Mouse (Mus musculus): ENCODE measurements at regions not wholly inside any gene's neighbourhood (a gene's known extent, or its start where the extent isn't known, plus 50 kb on each side); places are given as distances from the start of the nearest gene placed in this dataset.

DNA sequence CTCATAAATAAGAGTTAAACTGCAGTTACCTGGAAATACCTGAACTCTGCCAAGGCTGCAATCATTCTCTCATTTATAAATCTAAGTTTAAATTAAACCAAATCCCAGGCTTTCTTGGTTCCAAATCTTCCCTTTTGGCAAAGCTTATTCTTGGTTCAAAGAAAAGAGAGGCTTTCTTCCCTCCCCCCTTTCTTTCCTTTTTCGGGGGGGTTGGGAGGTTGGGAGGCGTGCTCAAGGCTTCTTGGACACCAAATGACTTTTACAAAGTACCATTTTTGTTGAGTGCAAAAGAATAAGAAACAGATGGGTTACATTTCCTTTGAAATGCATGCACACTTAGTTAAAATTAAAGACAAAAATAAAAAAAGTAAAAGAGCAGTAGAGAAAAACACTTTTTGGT, 105.4 kb upstream of the Mroh9 start:
- no peaks in the 10 kb centered on the region for H3K27me3 ChIP-seq (ENCODE audit: control insufficient read depth, insufficient read depth, low read length)
- no peak overlapping the region for H3K9ac ChIP-seq (replicated peaks; ENCODE audit: low read depth, low read length)
- H3K4me2 ChIP-seq (ENCODE audit: low read depth, low read length): no peak overlapping the region
- H3K27ac ChIP-seq (ENCODE audit: low read depth, low read length): no peak overlapping the region
- no peaks in the 10 kb centered on the region for H3K9me3 ChIP-seq (ENCODE audit: control insufficient read depth, low read length)
- no peak for ATAC-seq (ENCODE audit: low read depth)
- no peaks in the 10 kb centered on the region for H3K4me1 ChIP-seq (ENCODE audit: control insufficient read depth, insufficient read depth, low read length)
- no peaks in the 10 kb centered on the region for H3K36me3 ChIP-seq (ENCODE audit: control insufficient read depth, insufficient read depth, low read length)
- WGBS: 79% methylated on average over 2 of the region's 2 CpGs
- no peak overlapping the region for H3K4me3 ChIP-seq (ENCODE audit: low read depth, low read length)

DNA sequence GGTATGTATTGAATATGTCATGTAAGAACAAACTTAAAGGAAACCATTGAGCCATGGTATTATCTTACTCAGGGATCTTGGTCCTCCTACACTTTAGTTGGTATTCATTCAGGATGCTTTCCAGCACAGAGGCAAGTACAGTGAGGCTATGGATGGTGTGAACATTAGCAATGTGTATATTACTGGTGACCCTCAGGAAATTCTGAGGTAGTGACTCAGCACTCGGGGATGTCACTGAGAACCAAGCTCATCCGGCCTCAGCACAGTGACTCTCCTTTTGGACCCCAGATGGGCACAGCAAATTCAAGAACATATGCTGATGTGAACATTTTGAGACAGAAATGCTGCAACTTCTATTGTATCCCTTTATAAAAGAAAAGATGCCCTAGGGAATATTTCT, 96.4 kb upstream of the Mroh9 start:
- H3K9ac ChIP-seq (replicated peaks; ENCODE audit: low read depth, low read length): no peak overlapping the region
- no peaks in the 10 kb centered on the region for H3K4me1 ChIP-seq (ENCODE audit: control insufficient read depth, insufficient read depth, low read length)
- no peaks in the 10 kb centered on the region for H3K9me3 ChIP-seq (ENCODE audit: control insufficient read depth, low read length)
- no peaks in the 10 kb centered on the region for H3K36me3 ChIP-seq (ENCODE audit: control insufficient read depth, insufficient read depth, low read length)
- no peak overlapping the region for H3K27ac ChIP-seq (ENCODE audit: low read depth, low read length)
- no peak overlapping the region for H3K4me2 ChIP-seq (ENCODE audit: low read depth, low read length)
- H3K27me3 ChIP-seq (ENCODE audit: control insufficient read depth, insufficient read depth, low read length): no peaks in the 10 kb centered on the region
- H3K4me3 ChIP-seq (ENCODE audit: low read depth, low read length): no peak overlapping the region
- 92% methylated on average over 2 of the region's 2 CpGs for WGBS
- no peak for ATAC-seq (ENCODE audit: low read depth)

DNA sequence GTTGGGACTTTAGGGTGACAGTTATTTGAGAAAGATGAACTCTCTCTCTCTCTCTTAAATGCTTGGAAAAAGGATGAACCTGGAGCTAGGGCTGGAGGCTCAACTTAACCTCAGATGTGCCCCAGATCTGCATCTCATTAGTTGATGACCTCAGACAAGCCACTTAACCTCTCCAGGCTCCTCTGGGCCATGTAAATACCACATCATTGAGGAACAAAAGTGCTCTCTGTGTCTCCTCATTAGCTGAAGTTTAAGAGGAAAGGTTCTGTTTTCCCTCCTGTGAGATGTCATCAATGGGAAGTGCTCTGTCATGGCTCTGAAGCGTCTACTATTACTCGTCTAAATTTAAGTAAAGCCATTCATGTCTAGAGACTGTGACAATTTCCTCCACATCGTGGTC, 91.5 kb upstream of the Mroh9 start:
- no peak for ATAC-seq (ENCODE audit: low read depth)
- no peak overlapping the region for H3K4me2 ChIP-seq (ENCODE audit: low read depth, low read length)
- H3K27me3 ChIP-seq (ENCODE audit: control insufficient read depth, insufficient read depth, low read length): no peaks in the 10 kb centered on the region
- H3K4me3 ChIP-seq (ENCODE audit: low read depth, low read length): no peak overlapping the region
- no peaks in the 10 kb centered on the region for H3K9me3 ChIP-seq (ENCODE audit: control insufficient read depth, low read length)
- H3K36me3 ChIP-seq (ENCODE audit: control insufficient read depth, insufficient read depth, low read length): no peaks in the 10 kb centered on the region
- 43% methylated on average over 3 of the region's 3 CpGs for WGBS
- no peaks in the 10 kb centered on the region for H3K4me1 ChIP-seq (ENCODE audit: control insufficient read depth, insufficient read depth, low read length)
- H3K27ac ChIP-seq (ENCODE audit: low read depth, low read length): no peak overlapping the region
- H3K9ac ChIP-seq (replicated peaks; ENCODE audit: low read depth, low read length): no peak overlapping the region

DNA sequence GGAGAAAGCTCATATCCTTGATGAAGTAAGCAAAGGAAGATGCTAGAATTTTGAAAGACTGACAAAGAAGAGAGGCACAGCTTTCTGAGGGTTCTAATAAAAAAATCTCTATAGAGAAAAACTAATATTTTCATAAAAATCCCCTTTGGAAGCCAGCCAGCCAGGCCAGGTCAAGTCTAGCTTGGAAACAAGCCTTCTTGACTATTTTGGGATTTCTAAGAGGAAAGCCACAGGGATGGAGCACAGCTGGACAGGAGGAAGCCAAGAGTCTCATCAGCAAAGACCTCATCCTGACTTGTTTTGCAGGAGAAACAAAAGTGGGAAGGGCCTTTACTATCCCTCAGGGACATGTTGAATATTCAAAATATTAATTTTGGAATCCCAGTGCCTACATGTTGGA, 81.6 kb upstream of the Mroh9 start:
- Histone ChIP-seq H3K4me2 (ENCODE audit: low read depth, low read length) (no peak overlapping the region), H3K27me3 (ENCODE audit: control insufficient read depth, insufficient read depth, low read length) (no peaks in the 10 kb centered on the region), H3K27ac (ENCODE audit: low read depth, low read length) (no peak overlapping the region), H3K9me3 (ENCODE audit: control insufficient read depth, low read length) (no peaks in the 10 kb centered on the region), H3K36me3 (ENCODE audit: control insufficient read depth, insufficient read depth, low read length) (no peaks in the 10 kb centered on the region), H3K4me1 (ENCODE audit: control insufficient read depth, insufficient read depth, low read length) (no peaks in the 10 kb centered on the region), H3K9ac (replicated peaks; ENCODE audit: low read depth, low read length) (no peak overlapping the region), H3K4me3 (ENCODE audit: low read depth, low read length) (no peak overlapping the region)
- ATAC-seq (ENCODE audit: low read depth): no peak

DNA sequence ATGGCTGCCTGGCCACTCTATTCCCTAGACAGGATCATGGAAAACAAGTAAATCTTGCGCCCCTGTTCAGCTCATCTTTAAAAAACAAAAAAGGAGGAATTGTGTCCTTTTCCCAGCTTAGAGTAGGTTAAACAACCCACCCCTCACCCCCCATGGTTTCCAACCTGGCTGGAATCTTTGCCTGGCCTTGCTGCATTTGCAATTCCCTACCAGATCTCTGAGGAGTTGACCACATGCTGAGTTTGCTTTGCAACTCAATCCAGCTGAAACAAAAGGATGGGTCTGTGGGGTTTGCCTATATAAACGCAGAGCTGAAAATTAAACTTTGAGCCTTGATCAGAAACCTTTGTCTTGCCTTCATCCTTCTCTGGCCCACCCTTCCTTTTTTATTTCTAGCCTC, 78.2 kb upstream of the Mroh9 start:
- Histone ChIP-seq H3K27ac (ENCODE audit: low read depth, low read length) (no peak overlapping the region), H3K4me3 (ENCODE audit: low read depth, low read length) (no peak overlapping the region), H3K36me3 (ENCODE audit: control insufficient read depth, insufficient read depth, low read length) (no peaks in the 10 kb centered on the region), H3K27me3 (ENCODE audit: control insufficient read depth, insufficient read depth, low read length) (no peaks in the 10 kb centered on the region), H3K9me3 (ENCODE audit: control insufficient read depth, low read length) (no peaks in the 10 kb centered on the region), H3K4me1 (ENCODE audit: control insufficient read depth, insufficient read depth, low read length) (no peaks in the 10 kb centered on the region), H3K4me2 (ENCODE audit: low read depth, low read length) (no peak overlapping the region), H3K9ac (replicated peaks; ENCODE audit: low read depth, low read length) (no peak overlapping the region)
- 31% methylated on average over 2 of the region's 2 CpGs for WGBS
- ATAC-seq (ENCODE audit: low read depth): no peak

DNA sequence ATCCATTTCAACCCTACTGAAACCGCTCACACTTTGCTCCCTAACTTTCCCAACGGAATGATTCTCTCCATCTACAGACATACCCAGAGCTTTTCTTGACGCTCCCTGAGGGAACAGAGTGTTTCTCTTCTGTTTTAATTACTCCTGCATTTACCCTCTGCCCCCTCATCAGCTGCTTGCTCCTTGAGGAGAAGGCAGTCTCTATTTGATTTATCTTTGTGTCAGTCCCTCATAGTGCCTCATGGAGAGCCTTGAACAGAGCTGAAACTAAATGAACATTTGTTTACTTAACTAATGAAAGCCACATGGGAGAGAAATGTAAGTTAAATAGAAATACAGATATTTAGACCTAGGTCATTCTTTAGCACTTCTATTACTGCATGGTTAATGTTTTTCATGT, 74.4 kb upstream of the Mroh9 start:
- H3K4me2 ChIP-seq (ENCODE audit: low read depth, low read length): no peak overlapping the region
- H3K9ac ChIP-seq (replicated peaks; ENCODE audit: low read depth, low read length): no peak overlapping the region
- no peak overlapping the region for H3K27ac ChIP-seq (ENCODE audit: low read depth, low read length)
- no peak overlapping the region for H3K4me3 ChIP-seq (ENCODE audit: low read depth, low read length)
- H3K36me3 ChIP-seq (ENCODE audit: control insufficient read depth, insufficient read depth, low read length): no peaks in the 10 kb centered on the region
- no peaks in the 10 kb centered on the region for H3K27me3 ChIP-seq (ENCODE audit: control insufficient read depth, insufficient read depth, low read length)
- no peaks in the 10 kb centered on the region for H3K4me1 ChIP-seq (ENCODE audit: control insufficient read depth, insufficient read depth, low read length)
- WGBS: 79% methylated on average over 3 of the region's 3 CpGs
- H3K9me3 ChIP-seq (ENCODE audit: control insufficient read depth, low read length): no peaks in the 10 kb centered on the region
- no peak for ATAC-seq (ENCODE audit: low read depth)

DNA sequence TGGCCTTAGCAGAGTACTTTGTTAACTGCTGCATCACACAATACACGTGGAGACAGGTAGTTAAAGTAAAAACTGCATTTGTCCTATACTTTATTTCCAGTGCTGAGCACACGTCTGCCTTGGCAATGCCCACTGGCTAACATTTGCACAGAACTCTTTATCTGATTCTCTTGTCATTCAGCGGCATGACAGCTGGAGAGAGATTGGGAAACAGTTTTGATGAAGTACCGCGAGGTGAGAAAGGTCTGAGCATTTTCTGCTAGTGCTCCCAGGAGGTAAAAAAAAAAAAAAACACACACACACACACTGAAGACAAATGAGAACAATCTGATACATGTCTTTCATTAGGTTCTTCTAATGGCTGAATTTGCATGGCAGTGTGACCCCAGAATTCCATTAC, 73.0 kb upstream of the Mroh9 start:
- Histone ChIP-seq H3K9me3 (ENCODE audit: control insufficient read depth, low read length) (no peaks in the 10 kb centered on the region), H3K4me2 (ENCODE audit: low read depth, low read length) (no peak overlapping the region)

DNA sequence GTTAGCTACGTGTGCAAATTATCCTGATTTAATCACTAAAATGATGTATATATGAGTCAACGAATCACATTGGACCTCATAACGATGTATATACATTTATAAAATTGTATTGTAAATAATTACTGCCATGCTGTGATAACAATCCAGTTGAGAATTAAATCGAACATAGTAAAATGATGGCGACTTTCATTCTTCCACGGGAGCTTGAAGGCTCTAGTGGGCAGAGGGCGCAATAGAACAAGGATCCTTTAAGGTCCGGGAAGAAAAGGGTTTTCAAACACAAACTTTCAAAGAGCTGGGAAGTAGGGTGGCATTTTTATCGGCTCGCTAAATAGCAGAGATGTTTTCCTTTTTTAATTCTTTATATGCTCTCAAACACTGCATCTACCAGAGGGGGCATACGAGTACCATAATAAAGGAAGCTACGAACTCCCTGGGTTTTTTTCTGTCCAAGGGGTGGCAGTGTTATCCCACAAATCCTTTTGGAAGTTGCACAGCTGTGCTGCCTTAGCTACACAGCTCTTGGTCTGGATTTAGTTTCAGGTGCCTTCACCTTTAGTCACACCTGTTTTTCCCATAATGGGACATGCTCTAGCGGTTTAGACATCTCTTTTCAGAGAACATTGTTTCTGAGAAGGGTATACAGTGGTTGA, 64.9 kb upstream of the Mroh9 start:
- H3K36me3 ChIP-seq (ENCODE audit: control insufficient read depth, insufficient read depth, low read length): no peaks in the 10 kb centered on the region
- no peaks in the 10 kb centered on the region for H3K27me3 ChIP-seq (ENCODE audit: control insufficient read depth, insufficient read depth, low read length)
- peak overlapping the region; percentile 32 for H3K4me2 ChIP-seq (ENCODE audit: low read depth, low read length)
- H3K9me3 ChIP-seq (ENCODE audit: control insufficient read depth, low read length): no peaks in the 10 kb centered on the region
- 29% methylated on average over 13 of the region's 13 CpGs for WGBS
- H3K27ac ChIP-seq (ENCODE audit: low read depth, low read length): no peak overlapping the region
- peak overlapping the region; percentile 9; the same call in 1 of the 2 replicates for H3K4me3 ChIP-seq (ENCODE audit: low read depth, low read length)
- H3K4me1 ChIP-seq (ENCODE audit: control insufficient read depth, insufficient read depth, low read length): no peaks in the 10 kb centered on the region
- peak; percentile 97 for ATAC-seq (ENCODE audit: low read depth)
- H3K9ac ChIP-seq (replicated peaks; ENCODE audit: low read depth, low read length): no peak overlapping the region

More for the DNA sequence above, 73.0 kb upstream of the Mroh9 start:
- H3K4me3 ChIP-seq (ENCODE audit: low read depth, low read length): no peak overlapping the region
- WGBS: 65% methylated on average over 5 of the region's 5 CpGs
- no peak overlapping the region for H3K9ac ChIP-seq (replicated peaks; ENCODE audit: low read depth, low read length)
- H3K27me3 ChIP-seq (ENCODE audit: control insufficient read depth, insufficient read depth, low read length): no peaks in the 10 kb centered on the region
- no peak overlapping the region for H3K27ac ChIP-seq (ENCODE audit: low read depth, low read length)
- H3K4me1 ChIP-seq (ENCODE audit: control insufficient read depth, insufficient read depth, low read length): no peaks in the 10 kb centered on the region
- ATAC-seq (ENCODE audit: low read depth): no peak
- no peaks in the 10 kb centered on the region for H3K36me3 ChIP-seq (ENCODE audit: control insufficient read depth, insufficient read depth, low read length)

DNA sequence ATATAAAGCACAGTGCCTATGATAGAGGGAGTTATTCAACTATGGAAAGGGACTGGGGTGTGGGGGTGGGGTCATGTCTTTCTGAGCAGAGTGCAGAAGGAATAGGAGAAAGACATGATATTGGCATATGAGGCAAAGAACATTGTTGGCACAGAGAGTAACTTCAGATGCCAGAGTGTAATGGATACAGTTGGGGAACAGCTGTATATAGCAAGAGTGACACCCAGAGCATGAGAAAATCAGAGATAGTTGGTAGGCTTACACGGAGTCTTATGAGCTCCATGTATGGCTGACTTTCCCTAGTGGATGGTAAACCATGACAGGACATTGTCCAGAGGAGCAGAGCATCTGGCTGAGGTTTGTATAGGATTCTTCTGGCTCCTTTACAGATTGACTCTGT, 61.2 kb upstream of the Mroh9 start:
- H3K9me3 ChIP-seq (ENCODE audit: control insufficient read depth, low read length): no peaks in the 10 kb centered on the region
- no peak overlapping the region for H3K4me2 ChIP-seq (ENCODE audit: low read depth, low read length)
- H3K27me3 ChIP-seq (ENCODE audit: control insufficient read depth, insufficient read depth, low read length): no peaks in the 10 kb centered on the region
- 68% methylated on average over 1 of the region's 1 CpGs for WGBS
- H3K4me3 ChIP-seq (ENCODE audit: low read depth, low read length): no peak overlapping the region
- H3K27ac ChIP-seq (ENCODE audit: low read depth, low read length): no peak overlapping the region
- no peaks in the 10 kb centered on the region for H3K36me3 ChIP-seq (ENCODE audit: control insufficient read depth, insufficient read depth, low read length)
- no peak for ATAC-seq (ENCODE audit: low read depth)
- H3K9ac ChIP-seq (replicated peaks; ENCODE audit: low read depth, low read length): no peak overlapping the region
- H3K4me1 ChIP-seq (ENCODE audit: control insufficient read depth, insufficient read depth, low read length): no peaks in the 10 kb centered on the region
